Mouse (Mus musculus): ENCODE data around the gene Mfsd12. TPM values are rescaled to one million over a fixed set of nuclear protein-coding genes. Genes with fewer than 3 reads are reported as not detected.

The Mfsd12 gene
- polyA plus RNA-seq, 1 experiment from 2014 or later, result 13.4 TPM

GRCm38 (mm10) chr10:81385603-81386306, 28.5 kb downstream of the Mfsd12 start:
- Histone ChIP-seq H3K27ac (ENCODE audit: poor library complexity, severe bottlenecking) (no peak overlapping the region), H3K4me3 (peak overlapping the region; percentile 70; the same call in 1 of the 2 replicates), H3K9ac (0 out of 2 replicates have a peak overlapping the region, but pooled peaks have one; percentile 78), H3K4me2 (peak overlapping the region; percentile 86), H3K4me1 (replicated peaks) (peaks cover 40% of the 10 kb centered on the region), H3K27me3 (replicated peaks) (no peaks in the 10 kb centered on the region), H3K36me3 (peaks cover 34% of the 10 kb centered on the region), H3K9me3 (replicated peaks) (no peaks in the 10 kb centered on the region)
- no peak for ATAC-seq (ENCODE audit: insufficient number of reproducible peaks, low FRiP score)
- 77% methylated on average over 22 of the region's 22 CpGs for WGBS

- Histone ChIP-seq H3K4me1 (replicated peaks) (peaks cover 32% of the 10 kb centered on the region), H3K4me3 (no peak overlapping the region), H3K27ac (ENCODE audit: poor library complexity, severe bottlenecking) (no peak overlapping the region), H3K4me2 (no peak overlapping the region), H3K9me3 (replicated peaks) (no peaks in the 10 kb centered on the region), H3K9ac (no peak overlapping the region), H3K36me3 (peaks cover 34% of the 10 kb centered on the region), H3K27me3 (replicated peaks) (no peaks in the 10 kb centered on the region)
- 93% methylated on average over 20 of the region's 20 CpGs for WGBS
- ATAC-seq (ENCODE audit: insufficient number of reproducible peaks, low FRiP score), result no peak
These were observed 30.4 kb downstream of the Mfsd12 start for GRCm38 (mm10) chr10:81387716-81388115.

GRCm38 (mm10) chr10:81388505-81389055, 31.3 kb downstream of the Mfsd12 start, which contains the start of gene Gm48552:
Gene Gm48552 (plus strand): TSS chr10:81389005.
- H3K9ac ChIP-seq, result peak within 1 kb of the TSS; percentile 52; the same call in 1 of the 2 replicates

GRCm38 (mm10) chr10:81389373-81389772, 32.1 kb downstream of the Mfsd12 start:
- 53% methylated on average over 3 of the region's 3 CpGs for WGBS
- H3K9me3 ChIP-seq (replicated peaks), result no peaks in the 10 kb centered on the region
- H3K4me3 ChIP-seq, result no peak overlapping the region
- no peaks in the 10 kb centered on the region for H3K27me3 ChIP-seq (replicated peaks)
- peaks cover 46% of the 10 kb centered on the region for H3K4me1 ChIP-seq (replicated peaks)
- no peak overlapping the region for H3K4me2 ChIP-seq
- peak overlapping the region; percentile 47; the same call in 1 of the 2 replicates for H3K27ac ChIP-seq (ENCODE audit: poor library complexity, severe bottlenecking)
- peaks cover 34% of the 10 kb centered on the region for H3K36me3 ChIP-seq
- ATAC-seq (ENCODE audit: insufficient number of reproducible peaks, low FRiP score), result no peak
- peak overlapping the region; percentile 52; the same call in 1 of the 2 replicates for H3K9ac ChIP-seq

More at GRCm38 (mm10) chr10:81388505-81389055, 31.3 kb downstream of the Mfsd12 start, which contains the start of gene Gm48552:
- H3K27me3 ChIP-seq (replicated peaks), result no peaks in the 10 kb centered on the region
- H3K4me2 ChIP-seq, result no peak within 1 kb of the TSS
- WGBS, result 80% methylated on average over 5 of the region's 5 CpGs
- H3K4me3 ChIP-seq, result no peak within 1 kb of the TSS
- H3K9me3 ChIP-seq (replicated peaks), result no peaks in the 10 kb centered on the region
- H3K4me1 ChIP-seq (replicated peaks), result peaks cover 41% of the 10 kb centered on the region
- peak within 1 kb of the TSS; percentile 47; the same call in 1 of the 2 replicates for H3K27ac ChIP-seq (ENCODE audit: poor library complexity, severe bottlenecking)
- peaks cover 34% of the 10 kb centered on the region for H3K36me3 ChIP-seq
- no peak for ATAC-seq (ENCODE audit: insufficient number of reproducible peaks, low FRiP score)

GRCm38 (mm10) chr10:81389801-81390677, 32.7 kb downstream of the Mfsd12 start:
- Histone ChIP-seq H3K27me3 (replicated peaks) (no peaks in the 10 kb centered on the region), H3K4me2 (no peak overlapping the region), H3K4me1 (replicated peaks) (peaks cover 43% of the 10 kb centered on the region), H3K27ac (ENCODE audit: poor library complexity, severe bottlenecking) (peak overlapping the region; percentile 47; the same call in 1 of the 2 replicates), H3K4me3 (no peak overlapping the region), H3K36me3 (peaks cover 34% of the 10 kb centered on the region), H3K9me3 (replicated peaks) (no peaks in the 10 kb centered on the region), H3K9ac (peak overlapping the region; percentile 52)
- 58% methylated on average over 23 of the region's 23 CpGs for WGBS
- peak; percentile 46 for ATAC-seq (ENCODE audit: insufficient number of reproducible peaks, low FRiP score)

- H3K9ac ChIP-seq, result 0 out of 2 replicates have a peak overlapping the region, but pooled peaks have one; percentile 52
- peaks cover 34% of the 10 kb centered on the region for H3K36me3 ChIP-seq
- no peak overlapping the region for H3K27ac ChIP-seq (ENCODE audit: poor library complexity, severe bottlenecking)
- no peak overlapping the region for H3K4me2 ChIP-seq
- H3K9me3 ChIP-seq (replicated peaks), result no peaks in the 10 kb centered on the region
- H3K4me1 ChIP-seq (replicated peaks), result peaks cover 37% of the 10 kb centered on the region
- no peak overlapping the region for H3K4me3 ChIP-seq
- H3K27me3 ChIP-seq (replicated peaks), result no peaks in the 10 kb centered on the region
- no peak for ATAC-seq (ENCODE audit: insufficient number of reproducible peaks, low FRiP score)
- WGBS, result 84% methylated on average over 13 of the region's 13 CpGs
These were observed 33.3 kb downstream of the Mfsd12 start for GRCm38 (mm10) chr10:81390678-81390965.

GRCm38 (mm10) chr10:81392270-81392669, 35.0 kb downstream of the Mfsd12 start:
- no peak overlapping the region for H3K4me2 ChIP-seq
- no peak overlapping the region for H3K27ac ChIP-seq (ENCODE audit: poor library complexity, severe bottlenecking)
- no peak overlapping the region for H3K4me3 ChIP-seq
- peaks cover 33% of the 10 kb centered on the region for H3K4me1 ChIP-seq (replicated peaks)
- no peak overlapping the region for H3K9ac ChIP-seq
- H3K9me3 ChIP-seq (replicated peaks), result no peaks in the 10 kb centered on the region
- H3K36me3 ChIP-seq, result peaks cover 21% of the 10 kb centered on the region
- 77% methylated on average over 6 of the region's 6 CpGs for WGBS
- no peak for ATAC-seq (ENCODE audit: insufficient number of reproducible peaks, low FRiP score)
- no peaks in the 10 kb centered on the region for H3K27me3 ChIP-seq (replicated peaks)

- no peak for ATAC-seq (ENCODE audit: insufficient number of reproducible peaks, low FRiP score)
- peak within 1 kb of the TSS; percentile 66 for H3K9ac ChIP-seq
- H3K9me3 ChIP-seq (replicated peaks), result no peaks in the 10 kb centered on the region
- H3K36me3 ChIP-seq, result peaks cover 21% of the 10 kb centered on the region
- no peaks in the 10 kb centered on the region for H3K27me3 ChIP-seq (replicated peaks)
- peak within 1 kb of the TSS; percentile 74 for H3K4me2 ChIP-seq
- H3K4me1 ChIP-seq (replicated peaks), result peaks cover 33% of the 10 kb centered on the region
- H3K27ac ChIP-seq (ENCODE audit: poor library complexity, severe bottlenecking), result peak within 1 kb of the TSS; percentile 56; the same call in 1 of the 2 replicates
- 49% methylated on average over 14 of the region's 14 CpGs for WGBS
- H3K4me3 ChIP-seq, result peak within 1 kb of the TSS; percentile 40
These were observed 35.5 kb downstream of the Mfsd12 start, which contains the start of gene Smim24 for GRCm38 (mm10) chr10:81392781-81393185. Gene Smim24 (plus strand): TSS chr10:81393051.

- H3K4me2 ChIP-seq, result peak overlapping the region; percentile 74
- H3K27ac ChIP-seq (ENCODE audit: poor library complexity, severe bottlenecking), result peak overlapping the region; percentile 56; the same call in 1 of the 2 replicates
- peak overlapping the region; percentile 66 for H3K9ac ChIP-seq
- 6% methylated on average over 19 of the region's 19 CpGs for WGBS
- H3K4me3 ChIP-seq, result peak overlapping the region; percentile 40
- no peak for ATAC-seq (ENCODE audit: insufficient number of reproducible peaks, low FRiP score)
- peaks cover 21% of the 10 kb centered on the region for H3K36me3 ChIP-seq
- no peaks in the 10 kb centered on the region for H3K9me3 ChIP-seq (replicated peaks)
- H3K4me1 ChIP-seq (replicated peaks), result peaks cover 33% of the 10 kb centered on the region
- H3K27me3 ChIP-seq (replicated peaks), result no peaks in the 10 kb centered on the region
These were observed 36.3 kb downstream of the Mfsd12 start for GRCm38 (mm10) chr10:81393456-81394063.

- no peaks in the 10 kb centered on the region for H3K9me3 ChIP-seq (replicated peaks)
- H3K4me1 ChIP-seq (replicated peaks), result peaks cover 20% of the 10 kb centered on the region
- ATAC-seq (ENCODE audit: insufficient number of reproducible peaks, low FRiP score), result no peak
- H3K9ac ChIP-seq, result no peak overlapping the region
- H3K4me3 ChIP-seq, result no peak overlapping the region
- H3K4me2 ChIP-seq, result no peak overlapping the region
- WGBS, result 13% methylated on average over 5 of the region's 5 CpGs
- no peak overlapping the region for H3K27ac ChIP-seq (ENCODE audit: poor library complexity, severe bottlenecking)
- no peaks in the 10 kb centered on the region for H3K27me3 ChIP-seq (replicated peaks)
- H3K36me3 ChIP-seq, result peaks cover 31% of the 10 kb centered on the region
These were observed 37.8 kb downstream of the Mfsd12 start for GRCm38 (mm10) chr10:81395127-81395526.

All from heart, embryonic 12.5 days (tissue).